ENCODE assay signal across 16 mouse cellular contexts in the genomic region with DNA sequence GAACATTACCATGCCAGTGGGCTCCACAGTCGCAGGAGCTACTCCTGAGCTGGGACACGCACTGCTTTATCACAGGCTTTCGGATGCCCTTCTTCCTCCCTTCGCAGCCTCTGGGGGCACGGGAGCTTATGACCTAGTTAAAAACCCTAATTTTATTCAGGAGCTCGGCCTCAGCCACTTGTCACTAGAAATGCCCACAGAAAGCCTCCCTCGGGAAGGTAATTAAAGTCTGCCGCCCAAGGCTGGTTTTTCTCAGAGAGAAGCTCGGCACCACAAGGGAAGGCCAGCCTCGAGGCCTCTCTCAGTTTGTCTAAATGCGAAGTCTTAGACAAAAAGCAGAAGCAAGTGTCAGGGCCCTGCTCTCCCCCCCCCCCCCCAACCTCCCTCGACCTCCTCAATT. TPM values are rescaled to one million over a fixed set of nuclear protein-coding genes. Genes with fewer than 3 reads are reported as not detected.
A peak's percentile ranks its signal among the peaks of the same experiment; 100 is the strongest.
DNase-seq lines count a peak whose midpoint lies in the region; ATAC-seq lines count a peak whose summit lies in the region.
"Had no signal": no experiment of that assay in that cellular context is flagged by ENCODE, and none has a peak within 500 bp of the region (broad histone marks: within the 10 kb centered on the region; RNA-seq: fewer than 3 reads in every experiment).

No protein-coding gene starts in this region.

- H3K27ac ChIP-seq in hindbrain, embryonic 11.5 days (ENCODE audit: low read depth, low read length) = no peak overlapping the region
- H3K27ac ChIP-seq in hindbrain, embryonic 16.5 days (ENCODE audit: low read depth, low read length) = no peak overlapping the region
- peak overlapping the region; percentile 44; the same call in 1 of the 2 replicates for H3K27ac ChIP-seq in embryonic facial prominence, embryonic 13.5 days
- H3K27ac ChIP-seq in limb, embryonic 13.5 days = no peak overlapping the region
- H3K27ac ChIP-seq: hindbrain, embryonic 15.5 days; left cerebral cortex, adult 2 months; liver, embryonic 12.5 days had no signal

- no peak for ATAC-seq in hindbrain, embryonic 11.5 days (ENCODE audit: low FRiP score)
- ATAC-seq in hindbrain, embryonic 16.5 days = no peak
- ATAC-seq in common myeloid progenitor, adult 5-6 weeks (replicated peaks; ENCODE audit: low read depth, poor library complexity, severe bottlenecking) = 0 out of 2 replicates have a peak, but pooled peaks have one; percentile 19
- ATAC-seq in embryonic facial prominence, embryonic 13.5 days (ENCODE audit: insufficient number of reproducible peaks, insufficient read depth, low FRiP score, low TSS enrichment, low read depth) = no peak
- ATAC-seq in limb, embryonic 13.5 days (ENCODE audit: low FRiP score, low read depth) = no peak
- ATAC-seq: activated CD4-positive, CD25-positive, alpha-beta regulatory T cell, adult 4 months; liver, embryonic 12.5 days had no signal

- intact Hi-C loops in left cerebral cortex, postnatal 25 days (cut with DNase I) = no loop called here

- H3K27me3 ChIP-seq in hindbrain, embryonic 11.5 days (ENCODE audit: control insufficient read depth, insufficient read depth, low read length) = no peaks in the 10 kb centered on the region
- H3K27me3 ChIP-seq in hindbrain, embryonic 16.5 days (replicated peaks; ENCODE audit: control insufficient read depth, insufficient read depth, low read length) = no peaks in the 10 kb centered on the region; the same call in 1 of the 2 replicates
- H3K27me3 ChIP-seq in embryonic facial prominence, embryonic 13.5 days = no peaks in the 10 kb centered on the region
- H3K27me3 ChIP-seq in limb, embryonic 13.5 days = no peaks in the 10 kb centered on the region
- H3K27me3 ChIP-seq: hindbrain, embryonic 15.5 days had no signal

- H3K9me3 ChIP-seq in hindbrain, embryonic 11.5 days (ENCODE audit: control insufficient read depth, low read length) = no peaks in the 10 kb centered on the region
- H3K9me3 ChIP-seq in hindbrain, embryonic 16.5 days (ENCODE audit: control insufficient read depth, low read length) = no peaks in the 10 kb centered on the region
- H3K9me3 ChIP-seq in embryonic facial prominence, embryonic 13.5 days = no peaks in the 10 kb centered on the region
- H3K9me3 ChIP-seq in limb, embryonic 13.5 days = no peaks in the 10 kb centered on the region
- H3K9me3 ChIP-seq: hindbrain, embryonic 15.5 days; liver, embryonic 12.5 days had no signal

- peaks cover 21% of the 10 kb centered on the region for H3K4me1 ChIP-seq in hindbrain, embryonic 11.5 days (replicated peaks; ENCODE audit: control insufficient read depth, insufficient read depth, low read length)
- H3K4me1 ChIP-seq in hindbrain, embryonic 16.5 days (ENCODE audit: control insufficient read depth, insufficient read depth, low read depth, low read length) = peaks cover 20% of the 10 kb centered on the region
- peaks cover 86% of the 10 kb centered on the region for H3K4me1 ChIP-seq in embryonic facial prominence, embryonic 13.5 days
- H3K4me1 ChIP-seq in limb, embryonic 13.5 days = peaks cover 92% of the 10 kb centered on the region
- H3K4me1 ChIP-seq: liver, embryonic 12.5 days had no signal

- H3K4me3 ChIP-seq in hindbrain, embryonic 11.5 days (ENCODE audit: low read depth, low read length) = no peak overlapping the region
- no peak overlapping the region for H3K4me3 ChIP-seq in hindbrain, embryonic 16.5 days (ENCODE audit: low read length)
- no peak overlapping the region for H3K4me3 ChIP-seq in embryonic facial prominence, embryonic 13.5 days
- no peak overlapping the region for H3K4me3 ChIP-seq in limb, embryonic 13.5 days
- H3K4me3 ChIP-seq: hindbrain, embryonic 15.5 days; left cerebral cortex, adult 2 months; liver, embryonic 12.5 days had no signal

- H3K9ac ChIP-seq in hindbrain, embryonic 11.5 days (ENCODE audit: low read depth, low read length) = no peak overlapping the region
- no peak overlapping the region for H3K9ac ChIP-seq in hindbrain, embryonic 16.5 days (ENCODE audit: low read depth, low read length)
- no peak overlapping the region for H3K9ac ChIP-seq in embryonic facial prominence, embryonic 13.5 days
- peak overlapping the region; percentile 25; the same call in 1 of the 2 replicates for H3K9ac ChIP-seq in limb, embryonic 13.5 days
- H3K9ac ChIP-seq: hindbrain, embryonic 15.5 days; liver, embryonic 12.5 days had no signal

- no peaks in the 10 kb centered on the region for H3K36me3 ChIP-seq in hindbrain, embryonic 11.5 days (ENCODE audit: control insufficient read depth, insufficient read depth, low read length)
- no peaks in the 10 kb centered on the region for H3K36me3 ChIP-seq in hindbrain, embryonic 16.5 days (ENCODE audit: control insufficient read depth, insufficient read depth, low read length)
- H3K36me3 ChIP-seq in embryonic facial prominence, embryonic 13.5 days = no peaks in the 10 kb centered on the region
- no peaks in the 10 kb centered on the region for H3K36me3 ChIP-seq in limb, embryonic 13.5 days
- H3K36me3 ChIP-seq: hindbrain, embryonic 15.5 days; liver, embryonic 12.5 days had no signal

- peak; percentile 50 for DNase-seq in hindbrain, embryonic 11.5 days (ENCODE audit: low spot score)
- DNase-seq in left cerebral cortex, postnatal 25 days (ENCODE audit: low spot score in 2 of 2) = no peak
- DNase-seq in urinary bladder, adult 2 months (ENCODE audit: low spot score) = no peak
- DNase-seq in kidney, adult 8-10 months = no peak
- DNase-seq: cerebellum, adult 9-11 months; kidney, postnatal 4 days; lung, postnatal 10 days; right cerebral cortex, postnatal 4 days had no signal

- 37% methylated on average over 12 of the region's 12 CpGs for WGBS in hindbrain, embryonic 11.5 days
- 43% methylated on average over 12 of the region's 12 CpGs for WGBS in hindbrain, embryonic 16.5 days
- WGBS in embryonic facial prominence, embryonic 13.5 days = 29% methylated on average over 12 of the region's 12 CpGs
- WGBS in limb, embryonic 13.5 days = 27% methylated on average over 12 of the region's 12 CpGs

- H3K4me2 ChIP-seq in hindbrain, embryonic 11.5 days (replicated peaks; ENCODE audit: low read depth, low read length) = no peak overlapping the region
- H3K4me2 ChIP-seq in hindbrain, embryonic 16.5 days (ENCODE audit: low read length) = no peak overlapping the region
- H3K4me2 ChIP-seq in embryonic facial prominence, embryonic 13.5 days = 0 out of 2 replicates have a peak overlapping the region, but pooled peaks have one; percentile 30
- no peak overlapping the region; the same call in 1 of the 2 replicates for H3K4me2 ChIP-seq in limb, embryonic 13.5 days (replicated peaks)
- H3K4me2 ChIP-seq: hindbrain, embryonic 15.5 days; liver, embryonic 12.5 days had no signal

RNA-seq across cellular contexts. Expression of gene Spsb1, which starts 10.6 kb away (rescaled TPM):
- 11.7 and 12.0 TPM in 2 replicates for polyA plus RNA-seq in hindbrain, embryonic 11.5 days (2014; fragmentation: Nextera tagmentation; extraction: Ambion mirVana)
- polyA plus RNA-seq in hindbrain, embryonic 16.5 days (2015; fragmentation: Nextera tagmentation; extraction: Ambion mirVana) = 10.1 TPM in 2 replicates
- total RNA-seq in common myeloid progenitor, adult 5-6 weeks (2017) = not detected in 2 replicates
- 12.2 and 13.5 TPM in 2 replicates for polyA plus RNA-seq in embryonic facial prominence, embryonic 13.5 days (2015; fragmentation: Nextera tagmentation; extraction: Ambion mirVana)
- polyA plus RNA-seq in limb, embryonic 13.5 days (2015; fragmentation: Nextera tagmentation; extraction: Ambion mirVana) = 18.1 and 22.3 TPM in 2 replicates
- 10 to 100 TPM; 14.4 to 14.9 TPM for total RNA-seq in left cerebral cortex, postnatal 25 days (2021)
- 21.0 and 21.7 TPM in 2 replicates for polyA plus RNA-seq in urinary bladder, adult 2 months (2012; rRNA removed)
